Mouse (Mus musculus): ENCODE measurements around the gene Robo2.
"Not testable (repeated sequence)": the region's sequence is repeated elsewhere in the genome, so short reads cannot be mapped to it uniquely, and the experiment has no call there.

Gene Robo2

GRCm38 (mm10) chr16:74200705-74201104, 210.9 kb downstream of the Robo2 start:
- DNase-seq (ENCODE audit: low spot score): no peak

GRCm38 (mm10) chr16:74200024-74200703, 211.5 kb downstream of the Robo2 start:
- DNase-seq (ENCODE audit: low spot score): no peak

GRCm38 (mm10) chr16:74192979-74193554, 218.6 kb downstream of the Robo2 start:
- no peak for DNase-seq (ENCODE audit: low spot score)

GRCm38 (mm10) chr16:74191621-74192020, 220.0 kb downstream of the Robo2 start:
- DNase-seq (ENCODE audit: low spot score): no peak

GRCm38 (mm10) chr16:74182509-74183113, 229.0 kb downstream of the Robo2 start:
- no peak for DNase-seq (ENCODE audit: low spot score)

GRCm38 (mm10) chr16:74172673-74173072, 239.0 kb downstream of the Robo2 start:
- no peak for DNase-seq (ENCODE audit: low spot score)

- no peak for DNase-seq (ENCODE audit: low spot score)
Measured at GRCm38 (mm10) chr16:74169642-74170041, 242.0 kb downstream of the Robo2 start.

GRCm38 (mm10) chr16:74169121-74169520, 242.5 kb downstream of the Robo2 start:
- DNase-seq (ENCODE audit: low spot score): no peak

- no peak for DNase-seq (ENCODE audit: low spot score)
Measured at GRCm38 (mm10) chr16:74167832-74168231, 243.8 kb downstream of the Robo2 start.

- DNase-seq (ENCODE audit: low spot score): no peak
Measured at GRCm38 (mm10) chr16:74162041-74162440, 249.6 kb downstream of the Robo2 start.

- DNase-seq (ENCODE audit: low spot score): no peak
Measured at GRCm38 (mm10) chr16:74159189-74159588, 252.4 kb downstream of the Robo2 start.

- no peak for DNase-seq (ENCODE audit: low spot score)
Measured at GRCm38 (mm10) chr16:74136181-74136580, 275.4 kb downstream of the Robo2 start.

GRCm38 (mm10) chr16:74132833-74133232, 278.8 kb downstream of the Robo2 start:
- no peak for DNase-seq (ENCODE audit: low spot score)

GRCm38 (mm10) chr16:74131370-74131769, 280.3 kb downstream of the Robo2 start:
- no peak for DNase-seq (ENCODE audit: low spot score)

GRCm38 (mm10) chr16:74128443-74128983, 283.1 kb downstream of the Robo2 start:
- no peak for DNase-seq (ENCODE audit: low spot score)

GRCm38 (mm10) chr16:74113155-74113554, 298.5 kb downstream of the Robo2 start:
- no peak for DNase-seq (ENCODE audit: low spot score)

GRCm38 (mm10) chr16:74111101-74111500, 300.5 kb downstream of the Robo2 start:
- no peak for DNase-seq (ENCODE audit: low spot score)

GRCm38 (mm10) chr16:74104449-74104848, 307.2 kb downstream of the Robo2 start:
- not testable (repeated sequence) for DNase-seq (ENCODE audit: low spot score)

- no peak for DNase-seq (ENCODE audit: low spot score)
Measured at GRCm38 (mm10) chr16:74092997-74093801, 318.4 kb downstream of the Robo2 start.

GRCm38 (mm10) chr16:74089951-74090350, 321.7 kb downstream of the Robo2 start:
- DNase-seq (ENCODE audit: low spot score): no peak

- no peak for DNase-seq (ENCODE audit: low spot score)
Measured at GRCm38 (mm10) chr16:74084188-74084587, 327.4 kb downstream of the Robo2 start.

GRCm38 (mm10) chr16:74072671-74073070, 339.0 kb downstream of the Robo2 start:
- DNase-seq (ENCODE audit: low spot score): no peak
